Mouse (Mus musculus): ENCODE data around the gene Hmbs.
"Not testable (repeated sequence)": the region's sequence is repeated elsewhere in the genome, so short reads cannot be mapped to it uniquely, and the experiment has no call there.

Hmbs gene

GRCm38 (mm10) chr9:44343781-44344421 lies at the start of gene Hmbs:
TSS of gene Hmbs (minus strand) at chr9:44344228.
- DNase-seq, result peak; percentile 94 to 95

DNA sequence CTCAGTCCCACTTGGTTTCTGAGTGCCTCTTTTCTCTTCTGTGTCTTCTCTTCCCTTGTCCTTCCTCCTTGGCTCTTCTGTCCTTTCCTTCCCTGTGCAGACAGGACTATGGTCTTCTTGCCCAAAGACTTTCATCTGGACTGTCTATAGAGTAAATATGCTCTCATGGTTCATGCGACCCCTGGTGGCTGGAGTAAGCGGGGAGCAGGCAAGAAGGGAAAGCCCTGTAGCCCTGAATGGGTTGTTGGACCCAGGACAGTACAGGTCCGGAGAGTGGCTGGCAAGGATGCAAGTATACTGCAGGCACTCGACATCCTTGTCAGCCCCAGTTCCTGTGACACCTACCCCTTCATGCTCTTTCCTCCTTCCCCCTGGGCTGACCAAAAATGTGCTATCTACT lies 47.4 kb upstream of the Hmbs start:
- DNase-seq, result peak; percentile 60 to 81

DNA sequence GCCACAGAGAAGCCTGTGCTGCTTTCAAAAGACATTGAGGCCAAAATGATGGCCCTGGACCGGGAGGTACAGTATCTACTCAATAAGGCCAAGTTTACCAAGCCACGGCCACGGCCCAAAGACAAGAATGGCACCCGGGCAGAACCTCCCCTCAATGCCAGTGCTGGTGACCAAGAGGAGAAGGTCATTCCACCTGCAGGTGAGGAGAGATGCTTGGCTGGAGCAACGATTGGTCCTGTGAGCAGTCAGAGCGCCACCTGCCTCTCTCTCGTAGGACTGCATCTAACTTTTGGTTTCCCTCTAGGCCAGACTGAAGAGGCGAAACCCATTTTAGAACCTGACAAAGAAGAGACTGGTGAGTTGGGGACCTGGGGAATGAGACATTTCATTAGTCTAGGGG lies 45.2 kb upstream of the Hmbs start:
- peak; percentile 32 to 64 for DNase-seq

DNA sequence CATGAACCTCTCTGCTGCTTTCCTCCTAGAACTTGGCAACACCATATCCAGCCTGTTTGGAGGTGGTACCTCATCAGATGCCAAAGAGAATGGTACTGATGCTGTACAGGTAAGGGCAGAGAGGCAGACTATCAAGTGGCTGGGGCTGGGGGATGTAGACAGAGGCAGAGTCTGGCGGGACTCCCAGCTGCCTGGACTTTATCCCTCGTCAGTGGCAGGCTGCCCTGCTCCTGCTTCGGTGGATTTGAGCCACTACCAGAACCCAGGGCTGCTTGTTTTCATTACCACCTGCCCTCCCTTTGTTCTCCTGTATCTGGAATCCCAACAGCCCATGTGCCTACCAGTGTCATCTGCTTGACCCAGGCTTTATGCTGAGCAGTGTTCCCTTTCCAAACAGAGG lies 43.2 kb upstream of the Hmbs start:
- no peak for DNase-seq

DNA sequence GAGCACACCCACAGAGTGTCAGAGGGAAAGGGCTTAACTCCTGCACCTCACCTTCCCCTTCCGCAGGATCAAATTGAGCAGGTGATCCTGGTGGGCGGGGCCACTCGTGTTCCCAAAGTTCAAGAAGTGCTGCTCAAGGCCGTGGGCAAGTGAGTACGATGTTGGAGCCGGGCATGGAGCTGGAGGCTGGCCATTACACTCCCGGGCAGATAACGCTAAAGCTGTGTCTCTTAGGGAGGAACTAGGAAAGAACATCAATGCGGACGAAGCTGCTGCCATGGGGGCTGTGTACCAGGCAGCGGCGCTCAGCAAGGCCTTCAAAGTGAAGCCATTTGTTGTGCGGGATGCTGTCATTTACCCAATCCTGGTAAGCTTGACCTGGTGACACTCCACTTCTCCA lies 40.6 kb upstream of the Hmbs start:
- DNase-seq, result no peak

DNA sequence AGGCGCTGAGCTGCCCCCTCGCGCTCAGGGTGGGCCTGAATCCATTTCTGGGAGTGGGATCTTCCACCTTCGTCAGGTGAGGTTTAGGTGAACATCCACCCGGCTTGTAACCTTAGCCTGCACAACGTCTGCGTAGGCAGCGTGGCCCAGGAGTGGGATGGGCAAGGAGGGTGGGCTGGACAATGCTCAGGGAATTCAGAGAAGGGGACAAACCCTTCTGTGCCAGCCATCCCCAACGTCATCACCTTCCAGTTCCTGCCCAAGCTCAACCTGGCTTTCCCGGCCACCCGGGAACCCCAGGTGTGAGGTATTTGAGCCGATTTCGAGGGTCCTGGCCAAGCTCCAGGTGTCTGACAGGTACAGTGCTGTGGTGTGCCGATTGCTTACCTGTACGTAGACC lies 35.8 kb upstream of the Hmbs start:
- no peak for DNase-seq

- peak; percentile 99 to 100 for DNase-seq
Observed at GRCm38 (mm10) chr9:44379054-44379834, 35.2 kb upstream of the Hmbs start, which contains the start of gene Hyou1. TSS of gene Hyou1 (plus strand) at chr9:44379490.

DNA sequence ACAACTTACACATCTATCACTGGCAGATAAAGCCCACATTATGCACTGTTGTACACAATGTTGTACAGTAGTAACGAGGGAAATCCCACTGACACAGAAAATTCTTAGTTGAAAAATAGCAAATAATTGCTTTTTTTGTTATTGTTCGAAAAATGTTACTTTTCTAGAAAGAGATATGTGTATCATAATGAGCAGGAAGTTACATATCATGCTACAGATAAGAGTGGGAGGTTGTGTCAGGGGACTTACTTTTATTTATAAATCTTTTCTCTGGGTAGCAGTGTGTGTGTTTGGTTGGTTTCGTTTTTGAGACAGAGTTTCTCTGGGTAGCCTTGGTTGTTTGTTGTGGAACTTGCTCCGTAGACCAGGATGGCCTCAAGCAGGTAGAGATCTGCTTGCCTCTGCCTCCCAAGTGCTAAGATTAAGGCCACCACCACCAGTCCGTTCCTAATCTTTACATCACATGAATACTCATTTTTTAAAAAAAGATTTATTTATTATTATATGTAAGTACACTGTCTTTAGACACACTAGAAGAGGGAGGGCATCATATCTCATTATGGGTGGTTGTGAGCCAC lies 34.2 kb upstream of the Hmbs start:
- no peak for DNase-seq

GRCm38 (mm10) chr9:44377335-44377734 lies 33.3 kb upstream of the Hmbs start:
- DNase-seq, result not testable (repeated sequence)

DNA sequence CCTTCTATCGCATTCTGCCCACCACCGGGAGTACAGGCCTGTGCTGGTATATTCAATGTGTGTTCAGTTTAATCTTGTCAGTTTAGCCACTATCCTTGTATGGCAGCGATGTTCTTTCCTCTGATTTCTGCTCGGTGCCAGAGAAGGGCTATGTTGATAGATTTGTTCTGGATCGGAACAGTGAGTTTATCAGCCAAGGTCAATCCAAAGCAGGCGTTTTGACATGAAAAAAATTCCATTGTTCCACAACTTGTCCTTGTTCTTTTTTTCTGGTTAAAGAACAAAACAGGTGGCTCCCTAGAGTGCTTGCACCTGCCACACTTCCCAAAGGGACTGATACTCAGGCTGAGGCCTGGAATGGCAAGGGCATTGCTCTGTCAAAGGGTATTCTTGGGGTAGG lies 32.1 kb upstream of the Hmbs start:
- no peak for DNase-seq

DNA sequence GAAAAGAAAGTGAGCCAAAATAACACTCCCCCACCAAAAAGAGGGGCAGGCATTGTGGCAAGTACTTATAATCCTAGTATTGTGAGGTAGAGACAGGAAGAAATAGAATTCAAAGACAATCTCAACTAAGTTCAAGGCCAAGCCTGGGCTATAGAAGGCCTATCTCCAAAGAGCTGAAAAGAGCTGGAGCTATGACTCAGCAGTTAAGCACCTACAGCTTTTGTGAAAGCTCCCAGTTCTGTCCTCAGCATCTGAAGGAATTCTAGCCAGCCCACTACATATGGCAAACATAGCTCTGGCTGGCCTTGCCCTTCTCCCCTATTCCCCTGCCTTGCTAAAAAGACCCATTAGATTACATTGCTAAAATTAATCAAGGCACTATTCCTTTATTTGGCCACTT lies 29.4 kb upstream of the Hmbs start:
- no peak for DNase-seq

- no peak for DNase-seq
Observed at GRCm38 (mm10) chr9:44364480-44364879, 20.5 kb upstream of the Hmbs start.

- not testable (repeated sequence) for DNase-seq
Observed at GRCm38 (mm10) chr9:44361931-44362330, 17.9 kb upstream of the Hmbs start.

DNA sequence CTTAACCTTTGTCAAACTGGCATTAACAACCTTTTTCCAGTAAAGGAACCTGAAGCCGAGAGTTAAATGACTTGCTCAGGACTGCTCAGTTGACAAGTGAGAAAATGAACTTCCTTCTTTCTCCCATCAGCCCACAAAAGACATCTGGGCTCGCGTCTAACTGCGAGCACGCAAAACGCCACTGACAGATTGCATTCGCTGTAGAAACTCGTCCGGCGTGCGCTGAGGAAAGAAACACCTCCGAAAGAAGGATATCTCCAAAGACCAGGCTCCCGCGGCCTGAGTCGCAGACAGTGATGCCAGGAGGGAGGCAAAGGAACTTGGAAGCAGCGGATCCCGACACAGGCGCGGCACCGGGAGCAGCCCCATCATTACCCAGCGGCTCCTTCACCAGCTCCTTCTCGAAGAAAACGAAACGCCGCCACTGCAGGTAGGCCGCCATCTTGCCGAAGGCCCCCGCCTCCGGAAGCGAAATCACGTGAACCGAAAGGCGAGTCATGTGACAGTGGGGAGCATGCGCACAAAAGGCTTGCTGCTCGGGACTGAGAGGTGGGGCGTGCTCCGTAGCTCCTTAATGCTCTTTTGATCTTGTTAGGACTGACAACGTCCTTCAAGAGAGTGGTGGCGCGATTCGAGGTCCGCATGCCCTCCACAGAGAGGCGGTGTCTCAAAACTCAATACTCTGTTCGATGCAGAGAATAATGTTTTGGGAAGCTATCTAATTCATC lies 17.3 kb upstream of the Hmbs start, which contains the start of gene Vps11:
Vps11 (minus strand) TSS at position 481 of the 728 bp plus-strand sequence.
- peak; percentile 97 for DNase-seq

DNA sequence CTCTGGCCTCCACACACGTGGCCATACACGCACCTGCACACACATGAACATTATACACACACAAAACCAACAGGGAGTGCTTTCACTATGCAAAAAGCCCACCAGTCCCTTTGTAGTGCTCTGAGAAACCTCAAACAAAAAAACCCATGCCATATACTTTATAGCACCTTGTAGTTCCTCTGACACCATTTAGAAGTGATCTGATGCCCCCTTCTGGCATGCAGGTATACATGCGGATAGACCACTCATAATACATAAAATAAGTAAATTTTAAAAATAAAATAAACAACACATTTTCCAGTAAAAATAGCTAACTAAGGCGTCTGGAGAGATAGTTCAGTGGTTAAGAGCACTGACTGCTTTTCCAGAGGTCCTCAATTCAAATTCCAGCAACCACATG lies 13.2 kb upstream of the Hmbs start:
- no peak for DNase-seq

DNA sequence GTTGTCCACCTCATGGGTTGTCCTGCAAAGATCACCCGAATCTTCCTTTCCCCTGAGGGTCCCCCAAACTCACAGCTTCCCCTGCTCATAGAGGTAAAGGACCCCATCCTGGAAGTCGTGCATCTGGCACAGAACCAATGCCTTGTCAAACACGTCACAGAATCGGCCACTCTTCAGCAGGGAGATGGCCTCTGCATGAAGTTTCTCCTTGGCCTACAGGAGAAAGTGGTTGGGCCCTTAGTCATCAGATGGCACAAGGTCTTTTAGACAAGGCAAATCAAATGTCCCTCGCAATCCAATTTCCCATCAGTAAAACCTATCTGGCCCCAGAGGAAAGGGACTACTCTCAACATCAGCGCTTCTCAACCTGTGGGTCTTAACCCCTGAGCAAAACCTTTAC lies 9.1 kb upstream of the Hmbs start:
- DNase-seq, result no peak

DNA sequence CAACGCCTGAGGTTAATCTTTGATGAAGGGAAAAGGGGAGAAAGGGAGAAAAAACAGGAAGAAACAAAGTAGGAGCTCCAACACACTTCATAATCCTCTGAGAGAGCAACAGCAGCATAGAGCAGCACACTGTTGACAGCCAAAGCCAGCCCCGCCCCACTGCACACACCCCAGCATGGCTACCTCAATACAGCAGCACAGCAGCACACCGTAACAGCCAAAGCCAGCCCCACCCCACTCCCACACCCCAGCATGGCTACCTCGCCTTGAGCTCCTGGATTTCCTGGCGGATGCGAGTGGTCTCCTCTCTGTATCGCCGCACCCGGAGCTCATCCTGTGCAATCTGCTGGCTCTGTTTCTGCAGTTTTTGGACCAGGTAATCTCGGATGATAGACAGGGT lies 8.3 kb upstream of the Hmbs start:
- no peak for DNase-seq

DNA sequence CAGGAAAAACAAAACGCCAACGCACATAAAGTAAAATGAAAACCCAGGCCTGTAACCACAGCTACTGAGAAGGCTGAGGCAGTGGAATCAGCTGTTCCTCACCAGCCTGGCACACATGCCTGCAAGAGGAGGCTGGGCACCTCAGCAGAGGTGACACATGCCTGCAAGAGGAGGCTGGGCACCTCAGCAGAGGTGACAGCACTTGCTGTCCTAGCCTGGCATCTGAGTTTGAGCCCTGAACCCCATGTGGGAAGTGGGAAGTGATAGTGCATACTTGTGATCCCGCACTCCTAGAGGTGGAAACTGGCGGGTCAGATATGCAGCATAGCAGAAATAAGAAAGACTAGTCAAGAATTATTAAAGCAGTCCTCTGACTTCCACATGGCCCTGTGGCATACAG lies 7.4 kb upstream of the Hmbs start:
- no peak for DNase-seq

DNA sequence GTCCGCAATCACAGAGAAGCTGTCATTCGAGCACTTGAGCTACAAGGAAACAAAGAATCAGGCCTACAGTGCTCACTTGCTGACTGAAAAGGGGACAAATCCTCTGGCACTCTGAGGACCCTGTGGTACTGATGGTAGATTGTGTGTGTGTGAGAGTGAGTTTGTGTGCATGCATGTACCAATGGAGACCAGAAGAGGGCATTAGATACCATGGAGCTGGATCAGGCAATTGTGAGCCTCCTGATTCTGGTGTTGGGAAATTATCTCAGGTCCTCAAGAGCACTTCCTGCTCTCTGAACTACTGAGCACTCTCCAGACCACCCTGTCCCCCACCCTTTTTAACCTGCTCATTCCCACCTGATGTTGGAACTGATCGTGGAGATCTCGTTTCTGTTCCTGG lies 4.5 kb upstream of the Hmbs start:
- DNase-seq, result no peak

GRCm38 (mm10) chr9:44347621-44348020 lies 3.6 kb upstream of the Hmbs start:
- DNase-seq, result no peak

GRCm38 (mm10) chr9:44347166-44347565 lies 3.1 kb upstream of the Hmbs start:
- no peak for DNase-seq

DNA sequence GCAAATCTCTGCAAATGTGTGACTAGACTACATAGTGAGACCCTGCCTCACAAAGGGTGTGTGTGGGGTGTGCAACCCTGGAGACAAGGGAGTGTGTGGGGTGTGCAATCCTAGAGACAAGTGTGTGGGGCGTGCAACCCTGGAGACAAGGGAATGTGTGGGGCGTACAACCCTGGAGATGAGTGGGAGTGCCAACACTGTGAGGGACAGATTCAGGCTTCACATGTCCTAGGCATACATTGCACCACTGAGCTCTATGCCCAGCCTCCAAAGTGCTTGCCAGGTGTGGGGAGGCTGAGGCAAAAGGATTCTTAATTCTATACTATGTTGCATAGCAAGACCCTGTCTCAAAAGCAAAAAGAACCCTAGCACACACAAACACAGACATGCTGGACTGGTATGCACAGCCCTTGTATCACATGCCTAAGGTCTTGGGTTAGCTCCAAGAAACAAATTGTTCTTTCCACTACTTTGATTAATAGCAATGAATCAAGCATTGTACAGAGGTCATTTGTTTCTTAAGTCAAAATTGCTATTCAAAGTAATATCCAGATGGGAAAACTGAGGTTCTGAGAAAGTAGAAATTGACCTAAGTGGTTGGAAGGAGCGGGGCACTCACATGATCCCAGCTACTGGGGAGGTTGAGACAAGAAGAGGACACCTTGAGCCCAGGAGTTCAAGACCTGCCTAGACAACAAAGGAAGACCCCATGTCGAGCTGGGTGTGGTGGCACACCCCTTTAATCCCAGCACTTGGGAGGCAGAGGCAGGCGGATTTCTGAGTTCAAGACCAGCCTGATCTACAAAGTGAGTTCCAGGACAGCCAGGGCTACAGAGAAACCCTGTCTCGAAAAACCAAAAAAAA lies 1.8 kb upstream of the Hmbs start:
- no peak for DNase-seq
